Mouse (Mus musculus) lung, adult 2 months (tissue): ENCODE measurements around the gene Atf6b.

Experiments used
- CTCF ChIP-seq: fragments of 200-500 bp; IDR thresholded peaks from 2 replicates; pipeline ENCODE4 v1.5.1; 2011; ENCODE audit warnings: mild to moderate bottlenecking, low read length, control low read depth; ENCODE audit not compliant: insufficient read depth
- POLR2A ChIP-seq: fragments of 200-500 bp; IDR thresholded peaks from 2 replicates; pipeline ENCODE4 v1.6.1; 2011; ENCODE audit warnings: low read depth, mild to moderate bottlenecking, control low read depth, low read length, borderline replicate concordance; ENCODE audit errors: extremely low read depth

GRCm38 (mm10) chr17:34650781-34651180 is 3.8 kb downstream of the Atf6b start:
- TF ChIP-seq CTCF (no peak), POLR2A (no peak)
